Comparison of ENCODE assay signal across 25 mouse cellular contexts in genomic region chrX:164164681-164165080, GRCm38 (mm10). TPM values are rescaled to one million over a fixed set of nuclear protein-coding genes. Genes with fewer than 3 reads are reported as not detected.
DNase-seq lines count a peak whose midpoint lies in the region; ATAC-seq and TF ChIP-seq lines count a peak whose summit lies in the region.
"Had no signal": no experiment of that assay in that cellular context is flagged by ENCODE, and none has a peak within 500 bp of the region (broad histone marks: within the 10 kb centered on the region; RNA-seq: fewer than 3 reads in every experiment).

No protein-coding gene starts in this region.

- peaks cover 12% of the 10 kb centered on the region; the same call in 1 of the 2 replicates for H3K27me3 ChIP-seq in kidney, embryonic 16.5 days (ENCODE audit: insufficient read depth, low read length)
- peaks cover 1% of the 10 kb centered on the region for H3K27me3 ChIP-seq in liver, embryonic 15.5 days
- H3K27me3 ChIP-seq in forebrain, embryonic 14.5 days (replicated peaks; ENCODE audit: control insufficient read depth, insufficient read depth, low read length) = no peaks in the 10 kb centered on the region
- no peaks in the 10 kb centered on the region; the same call in 1 of the 2 replicates for H3K27me3 ChIP-seq in hindbrain, postnatal 0 days (ENCODE audit: insufficient read depth, low read length)
- H3K27me3 ChIP-seq: CH12.LX; forebrain, embryonic 13.5 days; heart, embryonic 12.5 days had no signal

- H3K9me3 ChIP-seq in kidney, embryonic 16.5 days (ENCODE audit: low read length) = no peaks in the 10 kb centered on the region
- H3K9me3 ChIP-seq in liver, embryonic 15.5 days (replicated peaks) = no peaks in the 10 kb centered on the region
- no peaks in the 10 kb centered on the region for H3K9me3 ChIP-seq in forebrain, embryonic 14.5 days (replicated peaks; ENCODE audit: control insufficient read depth, low read length)
- H3K9me3 ChIP-seq in hindbrain, postnatal 0 days (ENCODE audit: low read length) = no peaks in the 10 kb centered on the region
- H3K9me3 ChIP-seq: forebrain, embryonic 13.5 days; heart, embryonic 12.5 days; hindbrain, embryonic 13.5 days; megakaryocyte, embryonic 14.5 days; midbrain, embryonic 13.5 days had no signal

- 0 out of 2 replicates have a peak overlapping the region, but pooled peaks have one; percentile 12 for H3K4me2 ChIP-seq in kidney, embryonic 16.5 days (replicated peaks; ENCODE audit: low read depth, low read length)
- peak overlapping the region; percentile 27; the same call in 1 of the 2 replicates for H3K4me2 ChIP-seq in liver, embryonic 15.5 days
- H3K4me2 ChIP-seq in forebrain, embryonic 14.5 days (ENCODE audit: low read length) = no peak overlapping the region
- no peak overlapping the region for H3K4me2 ChIP-seq in hindbrain, postnatal 0 days (ENCODE audit: low read depth, low read length)
- H3K4me2 ChIP-seq: forebrain, embryonic 13.5 days; heart, embryonic 12.5 days; hindbrain, embryonic 13.5 days; midbrain, embryonic 13.5 days had no signal

- H3K4me3 ChIP-seq in kidney, embryonic 16.5 days (ENCODE audit: low read length) = no peak overlapping the region
- H3K4me3 ChIP-seq in liver, embryonic 15.5 days (replicated peaks) = no peak overlapping the region
- H3K4me3 ChIP-seq in forebrain, embryonic 14.5 days (ENCODE audit: low read depth, low read length) = no peak overlapping the region
- H3K4me3 ChIP-seq in hindbrain, postnatal 0 days (ENCODE audit: low read length) = no peak overlapping the region
- H3K4me3 ChIP-seq: forebrain, embryonic 13.5 days; heart, adult 2 months; heart, embryonic 12.5 days; hindbrain, embryonic 13.5 days; megakaryocyte, embryonic 14.5 days; midbrain, embryonic 13.5 days had no signal

- no peak overlapping the region for H3K27ac ChIP-seq in kidney, embryonic 16.5 days (ENCODE audit: low read length)
- H3K27ac ChIP-seq in liver, embryonic 15.5 days (replicated peaks) = peak overlapping the region; percentile 24; the same call in 1 of the 2 replicates
- H3K27ac ChIP-seq in forebrain, embryonic 14.5 days (ENCODE audit: low read depth, low read length) = no peak overlapping the region
- H3K27ac ChIP-seq in hindbrain, postnatal 0 days = no peak overlapping the region
- H3K27ac ChIP-seq: forebrain, embryonic 13.5 days; heart, adult 2 months; hindbrain, embryonic 13.5 days; midbrain, embryonic 13.5 days had no signal

- H3K4me1 ChIP-seq in kidney, embryonic 16.5 days (ENCODE audit: insufficient read depth, low read length) = no peaks in the 10 kb centered on the region
- H3K4me1 ChIP-seq in liver, embryonic 15.5 days (replicated peaks) = no peaks in the 10 kb centered on the region; the same call in 1 of the 2 replicates
- no peaks in the 10 kb centered on the region for H3K4me1 ChIP-seq in forebrain, embryonic 14.5 days (ENCODE audit: control insufficient read depth, insufficient read depth, low read length)
- no peaks in the 10 kb centered on the region for H3K4me1 ChIP-seq in hindbrain, postnatal 0 days (ENCODE audit: insufficient read depth, low read length)
- H3K4me1 ChIP-seq: forebrain, embryonic 13.5 days; heart, embryonic 12.5 days; hindbrain, embryonic 13.5 days; megakaryocyte, embryonic 14.5 days; midbrain, embryonic 13.5 days had no signal

- 72% methylated on average over 1 of the region's 1 CpGs for WGBS in kidney, embryonic 16.5 days
- 27% methylated on average over 1 of the region's 1 CpGs for WGBS in liver, embryonic 15.5 days (ENCODE audit: insufficient replicate concordance)
- WGBS in forebrain, embryonic 14.5 days = 82% methylated on average over 1 of the region's 1 CpGs
- 82% methylated on average over 1 of the region's 1 CpGs for WGBS in hindbrain, postnatal 0 days

- ATAC-seq in kidney, embryonic 16.5 days (ENCODE audit: low FRiP score, low TSS enrichment) = no peak
- peak; percentile 98 for ATAC-seq in erythroblast, adult 5-6 weeks (replicated peaks; ENCODE audit: low FRiP score, poor library complexity, severe bottlenecking)
- peak; percentile 88 for ATAC-seq in liver, embryonic 15.5 days (ENCODE audit: insufficient read depth)
- ATAC-seq in forebrain, embryonic 14.5 days = no peak
- no peak for ATAC-seq in hindbrain, postnatal 0 days
- ATAC-seq: forebrain, embryonic 13.5 days; intestine, postnatal 0 days; midbrain, embryonic 13.5 days had no signal

- no peak for DNase-seq in kidney, postnatal 10 days
- DNase-seq in thymus, postnatal 0 days (ENCODE audit: low spot score) = no peak
- DNase-seq in forebrain, embryonic 14.5 days (ENCODE audit: low spot score) = no peak
- no peak for DNase-seq in hindbrain, postnatal 0 days (ENCODE audit: low spot score)
- DNase-seq: adrenal gland, postnatal 14 days; cerebellum, adult 2 months; cerebellum, postnatal 14 days; heart, adult 2 months; heart, postnatal 4 days; kidney, adult 9 months; kidney, postnatal 25 days; lung, postnatal 36 days; right cerebral cortex, postnatal 14 days; thymus, adult 18-20 months had no signal

- TF ChIP-seq CTCF in hindbrain, postnatal 0 days (IDR thresholded peaks at IDR 0.05; ENCODE audit: low read depth) = no peak

- no peaks in the 10 kb centered on the region for H3K36me3 ChIP-seq in kidney, embryonic 16.5 days (ENCODE audit: insufficient read depth, low read length)
- H3K36me3 ChIP-seq in liver, embryonic 15.5 days (replicated peaks) = no peaks in the 10 kb centered on the region
- H3K36me3 ChIP-seq in forebrain, embryonic 14.5 days (ENCODE audit: control insufficient read depth, insufficient read depth, low read length) = no peaks in the 10 kb centered on the region
- H3K36me3 ChIP-seq in hindbrain, postnatal 0 days (ENCODE audit: insufficient read depth, low read length) = no peaks in the 10 kb centered on the region
- H3K36me3 ChIP-seq: heart, embryonic 12.5 days; hindbrain, embryonic 13.5 days; midbrain, embryonic 13.5 days had no signal

- no peak overlapping the region for H3K9ac ChIP-seq in kidney, embryonic 16.5 days (replicated peaks; ENCODE audit: low read length)
- H3K9ac ChIP-seq in liver, embryonic 15.5 days = no peak overlapping the region
- H3K9ac ChIP-seq in forebrain, embryonic 14.5 days (ENCODE audit: low read length) = no peak overlapping the region
- no peak overlapping the region for H3K9ac ChIP-seq in hindbrain, postnatal 0 days (replicated peaks; ENCODE audit: low read length)
- H3K9ac ChIP-seq: forebrain, embryonic 13.5 days; heart, embryonic 12.5 days; hindbrain, embryonic 13.5 days; midbrain, embryonic 13.5 days had no signal

RNA-seq across cellular contexts. Expression of gene Ace2, which starts 25.5 kb away (rescaled TPM):
- 66.1 and 73.0 TPM in 2 replicates for polyA plus RNA-seq in kidney, embryonic 16.5 days (2015; fragmentation: Nextera tagmentation; extraction: Ambion mirVana)
- total RNA-seq in erythroblast, adult 5-6 weeks (2015; ENCODE audit: low replicate concordance) = 1.0 TPM in 1 of 2 replicates, not detected in the other
- total RNA-seq in erythroblast, adult 5-6 weeks (2017; ENCODE audit: low replicate concordance) = 0.43 TPM in 1 of 2 replicates, not detected in the other
- 0.05 and 0.08 TPM in 2 replicates for polyA plus RNA-seq in liver, embryonic 15.5 days (2015; fragmentation: Nextera tagmentation; extraction: Ambion mirVana)
- 3.4 and 4.2 TPM in 2 replicates for polyA plus RNA-seq in thymus, postnatal 0 days (2015; fragmentation: Nextera tagmentation; extraction: Ambion mirVana)
- 0.16 TPM in 1 of 2 replicates, not detected in the other for polyA plus RNA-seq in forebrain, embryonic 14.5 days (2014; fragmentation: Nextera tagmentation; extraction: Ambion mirVana)
- 0.10 and 0.14 TPM in 2 replicates for total RNA-seq in hindbrain, postnatal 0 days (2014; rRNA removed)
- polyA plus RNA-seq in hindbrain, postnatal 0 days (2015; fragmentation: Nextera tagmentation; extraction: Ambion mirVana) = 1.3 and 1.6 TPM in 2 replicates
- total RNA-seq: ES-E14 had no signal

Comparison
In these comparisons a context has a peak if more than half of its experiments do, and no peak if none do; other contexts are left out.
1. ATAC-seq: peak in erythroblast, adult 5-6 weeks (single experiment) and liver, embryonic 15.5 days (single experiment); none in kidney, embryonic 16.5 days (single experiment), forebrain, embryonic 14.5 days (single experiment) and hindbrain, postnatal 0 days (single experiment).
2. H3K4me2 ChIP-seq: peak in kidney, embryonic 16.5 days (single experiment) and liver, embryonic 15.5 days (single experiment); none in forebrain, embryonic 14.5 days (single experiment) and hindbrain, postnatal 0 days (single experiment).
3. RNA of gene Ace2, which starts 25.5 kb away (polyA plus RNA-seq): 66.1 to 73.0 TPM in kidney, embryonic 16.5 days; 3.4 to 4.2 TPM in thymus, postnatal 0 days, 1.3 to 1.6 TPM in hindbrain, postnatal 0 days, 0.05 to 0.08 TPM in liver, embryonic 15.5 days and 0.16 TPM in forebrain, embryonic 14.5 days; every median in the first group is over 10 times any median in the second.